Mouse (Mus musculus): Measurements from ENCODE around the gene Speer1. TPM values are rescaled to one million over a fixed set of nuclear protein-coding genes. Genes with fewer than 3 reads are reported as not detected.
"Not testable (repeated sequence)": the region's sequence is repeated elsewhere in the genome, so short reads cannot be mapped to it uniquely, and the experiment has no call there.

Speer1 gene
- total RNA-seq (2021), result not detected
- long read RNA-seq, experiment 1, result 0 reads
- long read RNA-seq, experiment 2, result 0 reads

DNA sequence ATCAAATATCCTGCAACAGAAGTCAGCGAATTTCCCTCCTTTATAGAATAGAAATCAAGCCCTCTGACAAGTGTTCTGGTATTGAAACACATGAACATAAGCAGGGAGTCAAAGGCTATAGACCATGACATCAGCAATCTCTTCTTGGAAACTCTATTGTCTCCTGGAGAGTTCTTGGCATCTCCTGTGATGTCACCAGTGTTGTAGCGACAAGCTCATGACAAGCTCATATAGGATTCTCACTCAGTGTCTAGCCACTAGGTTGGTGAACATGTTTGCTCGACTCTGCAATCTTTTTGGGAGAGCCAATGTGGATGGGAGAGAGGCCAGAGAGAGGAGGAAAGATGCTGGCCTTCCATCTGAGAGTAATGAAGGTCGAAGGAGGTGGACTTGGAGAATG lies at the start of gene Speer1:
Gene Speer1 (plus strand): TSS at position 301 of the 400 bp plus-strand sequence.
- DNase-seq (ENCODE audit: low spot score), result not testable (repeated sequence)

Other genes starting within 250 kb of the Speer1 start
- gene Gm8879, start 213.9 kb upstream of the Speer1 start, total RNA-seq (2021), result not detected
- not detected for gene Gm5861, start 158.4 kb upstream of the Speer1 start, total RNA-seq (2021)
- not detected for gene Gm8890, start 85.5 kb upstream of the Speer1 start, total RNA-seq (2021)
- gene Gm8897, start 74.9 kb downstream of the Speer1 start, total RNA-seq (2021), result not detected
- not detected for gene Gm8906, start 161.2 kb downstream of the Speer1 start, total RNA-seq (2021)

Data from gastrocnemius, adult 18-20 months (tissue).